ENCODE assay signal across 10 mouse cellular contexts in genomic region chr7:99824649-99825483, GRCm38 (mm10). TPM values are rescaled to one million over a fixed set of nuclear protein-coding genes. Genes with fewer than 3 reads are reported as not detected.
DNase-seq lines count a peak whose midpoint lies in the region; ATAC-seq and TF ChIP-seq lines count a peak whose summit lies in the region.
"Had no signal": no experiment of that assay in that cellular context is flagged by ENCODE, and none has a peak within 500 bp of the region (broad histone marks: within the 10 kb centered on the region; RNA-seq: fewer than 3 reads in every experiment).

No protein-coding gene starts in this region.

- DNase-seq in lung, embryonic 14.5 days = no peak
- DNase-seq in lung, postnatal 10 days = no peak
- DNase-seq in liver, embryonic 13.5 days = peak; percentile 66
- peak; percentile 53 for DNase-seq in thymus, postnatal 25 days
- DNase-seq: gastrocnemius, postnatal 10 days; layer of hippocampus, adult 9-11 months had no signal

- H3K36me3 ChIP-seq in lung, embryonic 14.5 days (ENCODE audit: insufficient read depth) = no peaks in the 10 kb centered on the region
- peaks cover 11% of the 10 kb centered on the region for H3K36me3 ChIP-seq in liver, embryonic 13.5 days
- H3K36me3 ChIP-seq in hindbrain, embryonic 16.5 days (ENCODE audit: control insufficient read depth, insufficient read depth, low read length) = no peaks in the 10 kb centered on the region
- no peaks in the 10 kb centered on the region for H3K36me3 ChIP-seq in forebrain, embryonic 15.5 days

- TF ChIP-seq CTCF in lung, embryonic 14.5 days (IDR thresholded peaks at IDR 0.05; ENCODE audit: low read depth) = no peak

- no peaks in the 10 kb centered on the region for H3K27me3 ChIP-seq in lung, embryonic 14.5 days (ENCODE audit: insufficient read depth, low read length)
- no peaks in the 10 kb centered on the region for H3K27me3 ChIP-seq in liver, embryonic 13.5 days
- no peaks in the 10 kb centered on the region for H3K27me3 ChIP-seq in hindbrain, embryonic 16.5 days (replicated peaks; ENCODE audit: control insufficient read depth, insufficient read depth, low read length)
- no peaks in the 10 kb centered on the region for H3K27me3 ChIP-seq in forebrain, embryonic 15.5 days

- ATAC-seq in lung, embryonic 14.5 days (ENCODE audit: insufficient read depth) = no peak
- ATAC-seq in erythroblast, adult 5-6 weeks (replicated peaks; ENCODE audit: low FRiP score, poor library complexity, severe bottlenecking) = peak; percentile 22
- ATAC-seq in liver, embryonic 13.5 days (ENCODE audit: low read depth) = peak; percentile 74
- ATAC-seq in hindbrain, embryonic 16.5 days = no peak
- no peak for ATAC-seq in forebrain, embryonic 15.5 days (replicated peaks)

- H3K27ac ChIP-seq in lung, embryonic 14.5 days (ENCODE audit: low read depth) = no peak overlapping the region
- peak overlapping the region; percentile 95 for H3K27ac ChIP-seq in liver, embryonic 13.5 days
- H3K27ac ChIP-seq in hindbrain, embryonic 16.5 days (ENCODE audit: low read depth, low read length) = no peak overlapping the region
- no peak overlapping the region for H3K27ac ChIP-seq in forebrain, embryonic 15.5 days (replicated peaks)

- peak overlapping the region; percentile 31; the same call in 1 of the 2 replicates for H3K4me2 ChIP-seq in lung, embryonic 14.5 days
- H3K4me2 ChIP-seq in liver, embryonic 13.5 days = peak overlapping the region; percentile 82
- H3K4me2 ChIP-seq in hindbrain, embryonic 16.5 days (ENCODE audit: low read length) = no peak overlapping the region
- no peak overlapping the region for H3K4me2 ChIP-seq in forebrain, embryonic 15.5 days (replicated peaks)

- WGBS in lung, embryonic 14.5 days = 53% methylated on average over 16 of the region's 16 CpGs
- WGBS in liver, embryonic 13.5 days (ENCODE audit: insufficient replicate concordance) = 9% methylated on average over 16 of the region's 16 CpGs
- 90% methylated on average over 16 of the region's 16 CpGs for WGBS in hindbrain, embryonic 16.5 days
- WGBS in forebrain, embryonic 15.5 days = 87% methylated on average over 16 of the region's 16 CpGs

- peaks cover 8% of the 10 kb centered on the region for H3K4me1 ChIP-seq in lung, embryonic 14.5 days (ENCODE audit: insufficient read depth)
- H3K4me1 ChIP-seq in liver, embryonic 13.5 days (replicated peaks) = peaks cover 67% of the 10 kb centered on the region
- peaks cover 3% of the 10 kb centered on the region; the same call in 1 of the 2 replicates for H3K4me1 ChIP-seq in hindbrain, embryonic 16.5 days (ENCODE audit: control insufficient read depth, insufficient read depth, low read depth, low read length)
- peaks cover 11% of the 10 kb centered on the region; the same call in 1 of the 2 replicates for H3K4me1 ChIP-seq in forebrain, embryonic 15.5 days

- no peak overlapping the region for H3K9ac ChIP-seq in lung, embryonic 14.5 days
- H3K9ac ChIP-seq in liver, embryonic 13.5 days = peak overlapping the region; percentile 88
- no peak overlapping the region for H3K9ac ChIP-seq in hindbrain, embryonic 16.5 days (ENCODE audit: low read depth, low read length)
- H3K9ac ChIP-seq in forebrain, embryonic 15.5 days (replicated peaks) = no peak overlapping the region

- H3K4me3 ChIP-seq in lung, embryonic 14.5 days (ENCODE audit: low read depth, low read length) = no peak overlapping the region
- peak overlapping the region; percentile 76 for H3K4me3 ChIP-seq in liver, embryonic 13.5 days (replicated peaks)
- H3K4me3 ChIP-seq in hindbrain, embryonic 16.5 days (ENCODE audit: low read length) = no peak overlapping the region
- no peak overlapping the region for H3K4me3 ChIP-seq in forebrain, embryonic 15.5 days

- no peaks in the 10 kb centered on the region for H3K9me3 ChIP-seq in lung, embryonic 14.5 days (ENCODE audit: low read depth, low read length)
- no peaks in the 10 kb centered on the region for H3K9me3 ChIP-seq in liver, embryonic 13.5 days (replicated peaks)
- H3K9me3 ChIP-seq in hindbrain, embryonic 16.5 days (ENCODE audit: control insufficient read depth, low read length) = no peaks in the 10 kb centered on the region
- no peaks in the 10 kb centered on the region for H3K9me3 ChIP-seq in forebrain, embryonic 15.5 days

RNA-seq across cellular contexts. Expression of gene Neu3, which starts 3.4 kb away (rescaled TPM):
- polyA plus RNA-seq in lung, embryonic 14.5 days (2014; fragmentation: Nextera tagmentation; extraction: Ambion mirVana) = 3.0 and 3.2 TPM in 2 replicates
- total RNA-seq in erythroblast, adult 5-6 weeks (2015; ENCODE audit: low replicate concordance) = 3.8 and 6.5 TPM in 2 replicates
- 11.9 and 12.8 TPM in 2 replicates for total RNA-seq in erythroblast, adult 5-6 weeks (2017; ENCODE audit: low replicate concordance)
- 4.2 and 4.8 TPM in 2 replicates for polyA plus RNA-seq in liver, embryonic 13.5 days (2015; fragmentation: Nextera tagmentation; extraction: Ambion mirVana)
- 2.3 and 2.8 TPM in 2 replicates for polyA plus RNA-seq in hindbrain, embryonic 16.5 days (2015; fragmentation: Nextera tagmentation; extraction: Ambion mirVana)
- polyA plus RNA-seq in forebrain, embryonic 15.5 days (2015; fragmentation: Nextera tagmentation; extraction: Ambion mirVana) = 1.6 and 1.9 TPM in 2 replicates

RNA-seq across cellular contexts. Expression of gene Xrra1, which starts 34.0 kb away (rescaled TPM):
- polyA plus RNA-seq in lung, embryonic 14.5 days (2014; fragmentation: Nextera tagmentation; extraction: Ambion mirVana) = 0.30 and 0.34 TPM in 2 replicates
- not detected in 2 replicates for total RNA-seq in erythroblast, adult 5-6 weeks (2015; ENCODE audit: low replicate concordance)
- total RNA-seq in erythroblast, adult 5-6 weeks (2017; ENCODE audit: low replicate concordance) = not detected in 2 replicates
- not detected in 2 replicates for polyA plus RNA-seq in liver, embryonic 13.5 days (2015; fragmentation: Nextera tagmentation; extraction: Ambion mirVana)
- 0.81 and 1.2 TPM in 2 replicates for polyA plus RNA-seq in hindbrain, embryonic 16.5 days (2015; fragmentation: Nextera tagmentation; extraction: Ambion mirVana)
- polyA plus RNA-seq in forebrain, embryonic 15.5 days (2015; fragmentation: Nextera tagmentation; extraction: Ambion mirVana) = 0.61 and 0.65 TPM in 2 replicates
- total RNA-seq: common myeloid progenitor, adult 5-6 weeks had no signal

RNA-seq across cellular contexts. Expression of gene Spcs2, which starts 38.4 kb away (rescaled TPM):
- polyA plus RNA-seq in lung, embryonic 14.5 days (2014; fragmentation: Nextera tagmentation; extraction: Ambion mirVana) = 322 and 366 TPM in 2 replicates
- 58.4 and 63.5 TPM in 2 replicates for total RNA-seq in erythroblast, adult 5-6 weeks (2015; ENCODE audit: low replicate concordance)
- total RNA-seq in erythroblast, adult 5-6 weeks (2017; ENCODE audit: low replicate concordance) = 51.9 and 60.6 TPM in 2 replicates
- polyA plus RNA-seq in liver, embryonic 13.5 days (2015; fragmentation: Nextera tagmentation; extraction: Ambion mirVana) = 216 and 254 TPM in 2 replicates
- 286 and 290 TPM in 2 replicates for polyA plus RNA-seq in hindbrain, embryonic 16.5 days (2015; fragmentation: Nextera tagmentation; extraction: Ambion mirVana)
- 293 and 294 TPM in 2 replicates for polyA plus RNA-seq in forebrain, embryonic 15.5 days (2015; fragmentation: Nextera tagmentation; extraction: Ambion mirVana)

Comparison
In these comparisons a context has a peak if more than half of its experiments do, and no peak if none do; other contexts are left out.
1. ATAC-seq: peak in erythroblast, adult 5-6 weeks (single experiment) and liver, embryonic 13.5 days (single experiment); none in lung, embryonic 14.5 days (single experiment), hindbrain, embryonic 16.5 days (single experiment) and forebrain, embryonic 15.5 days (single experiment).
2. DNase-seq: peak in liver, embryonic 13.5 days (single experiment) and thymus, postnatal 25 days (single experiment); none in lung, embryonic 14.5 days (single experiment) and lung, postnatal 10 days (single experiment).
3. H3K4me2 ChIP-seq: peak in lung, embryonic 14.5 days (single experiment) and liver, embryonic 13.5 days (single experiment); none in hindbrain, embryonic 16.5 days (single experiment) and forebrain, embryonic 15.5 days (single experiment).